In genomic region chr3:84595677-84596234, GRCm38 (mm10) we compare ENCODE assay signal across 11 mouse cellular contexts. TPM values are rescaled to one million over a fixed set of nuclear protein-coding genes. Genes with fewer than 3 reads are reported as not detected.
DNase-seq lines count a peak whose midpoint lies in the region; ATAC-seq and TF ChIP-seq lines count a peak whose summit lies in the region.
"Had no signal": no experiment of that assay in that cellular context is flagged by ENCODE, and none has a peak within 500 bp of the region (broad histone marks: within the 10 kb centered on the region; RNA-seq: fewer than 3 reads in every experiment).

No protein-coding gene starts in this region.

- H3K9ac ChIP-seq in heart, embryonic 13.5 days = no peak overlapping the region
- no peak overlapping the region for H3K9ac ChIP-seq in MEL (ENCODE audit: control insufficient read depth, low read depth, low read length, poor library complexity, severe bottlenecking)
- H3K9ac ChIP-seq in hindbrain, embryonic 14.5 days = no peak overlapping the region
- H3K9ac ChIP-seq in midbrain, embryonic 11.5 days (ENCODE audit: low read length) = no peak overlapping the region

- TF ChIP-seq EP300 in MEL (IDR thresholded peaks at IDR 0.05; ENCODE audit: low read depth in 1 of 2, low read length in 2 of 2) = no peak

- H3K4me2 ChIP-seq in heart, embryonic 13.5 days = peak overlapping the region; percentile 68
- peak overlapping the region; percentile 38 for H3K4me2 ChIP-seq in hindbrain, embryonic 14.5 days (replicated peaks)
- peak overlapping the region; percentile 36; the same call in 1 of the 2 replicates for H3K4me2 ChIP-seq in midbrain, embryonic 11.5 days

- H3K9me3 ChIP-seq in heart, embryonic 13.5 days = no peaks in the 10 kb centered on the region
- no peaks in the 10 kb centered on the region for H3K9me3 ChIP-seq in MEL (replicated peaks; ENCODE audit: insufficient read depth, low read length)
- no peaks in the 10 kb centered on the region for H3K9me3 ChIP-seq in hindbrain, embryonic 14.5 days (ENCODE audit: control insufficient read depth, low read length)
- H3K9me3 ChIP-seq in midbrain, embryonic 11.5 days (ENCODE audit: control insufficient read depth, low read length) = no peaks in the 10 kb centered on the region

- TF ChIP-seq POLR2A in MEL (IDR thresholded peaks at IDR 0.05; ENCODE audit: control insufficient read depth in 1 of 2, insufficient read depth in 1 of 2, low read depth in 1 of 2, low read length in 2 of 2, poor library complexity in 1 of 2) = no peak

- no peaks in the 10 kb centered on the region for H3K36me3 ChIP-seq in heart, embryonic 13.5 days
- H3K36me3 ChIP-seq in MEL (ENCODE audit: control insufficient read depth in 1 of 2, insufficient read depth in 2 of 2, low read length in 2 of 2) = peaks cover 0 to 6% of the 10 kb centered on the region in 2 experiments; a peak in 2 of 4 replicates
- no peaks in the 10 kb centered on the region for H3K36me3 ChIP-seq in hindbrain, embryonic 14.5 days (replicated peaks; ENCODE audit: control insufficient read depth, insufficient read depth)
- no peaks in the 10 kb centered on the region for H3K36me3 ChIP-seq in midbrain, embryonic 11.5 days (ENCODE audit: control insufficient read depth, insufficient read depth, low read length)

- H3K27ac ChIP-seq in heart, embryonic 13.5 days (replicated peaks) = no peak overlapping the region
- H3K27ac ChIP-seq in MEL (ENCODE audit: control insufficient read depth, low read depth, low read length) = no peak overlapping the region
- H3K27ac ChIP-seq in hindbrain, embryonic 14.5 days = no peak overlapping the region
- no peak overlapping the region for H3K27ac ChIP-seq in midbrain, embryonic 11.5 days (ENCODE audit: low read depth, low read length)

- H3K79me2 ChIP-seq in MEL (ENCODE audit: control insufficient read depth, insufficient read depth, low read length, poor library complexity) = no peaks in the 10 kb centered on the region

- H3K4me3 ChIP-seq in heart, embryonic 13.5 days = peak overlapping the region; percentile 45
- peak overlapping the region; percentile 36 to 71 for H3K4me3 ChIP-seq in MEL (ENCODE audit: control insufficient read depth in 1 of 2, insufficient read depth in 1 of 2, low read depth in 2 of 2, low read length in 2 of 2)
- H3K4me3 ChIP-seq in hindbrain, embryonic 14.5 days (replicated peaks; ENCODE audit: low read length) = no peak overlapping the region
- H3K4me3 ChIP-seq in midbrain, embryonic 11.5 days (ENCODE audit: low read depth, low read length) = no peak overlapping the region

- ATAC-seq in heart, embryonic 13.5 days (ENCODE audit: extremely low read depth, insufficient number of reproducible peaks, low FRiP score, low TSS enrichment) = no peak
- no peak for ATAC-seq in hindbrain, embryonic 14.5 days (ENCODE audit: low FRiP score)
- ATAC-seq in midbrain, embryonic 11.5 days (ENCODE audit: low FRiP score) = no peak
- ATAC-seq in inflammation-experienced regulatory T-cells, adult 6 months = no peak

- H3K4me1 ChIP-seq in heart, embryonic 13.5 days = peaks cover 18% of the 10 kb centered on the region
- peaks cover 1 to 7% of the 10 kb centered on the region in 2 experiments; a peak in 3 of 4 replicates for H3K4me1 ChIP-seq in MEL (ENCODE audit: control insufficient read depth in 1 of 2, insufficient read depth in 2 of 2, low read length in 2 of 2)
- H3K4me1 ChIP-seq in hindbrain, embryonic 14.5 days (replicated peaks; ENCODE audit: control insufficient read depth, insufficient read depth, low read length) = peaks cover 8% of the 10 kb centered on the region
- peaks cover 6% of the 10 kb centered on the region; the same call in 1 of the 2 replicates for H3K4me1 ChIP-seq in midbrain, embryonic 11.5 days (ENCODE audit: control insufficient read depth, insufficient read depth, low read length)

- no peak for TF ChIP-seq RAD21 in MEL (IDR thresholded peaks at IDR 0.05; ENCODE audit: low read depth, low read length)

- no peak for TF ChIP-seq CTCF in MEL (IDR thresholded peaks at IDR 0.05 in 2 of 3, conservative IDR thresholded peaks at IDR 0.05 in 1 of 3; ENCODE audit: control insufficient read depth in 1 of 3, insufficient read depth in 1 of 3, low read depth in 2 of 3, low read length in 3 of 3, poor library complexity in 1 of 3, severe bottlenecking in 1 of 3)

- peaks cover 16% of the 10 kb centered on the region; the same call in 1 of the 2 replicates for H3K27me3 ChIP-seq in heart, embryonic 13.5 days (replicated peaks)
- peaks cover 2 to 3% of the 10 kb centered on the region in 2 experiments; a peak in 3 of 4 replicates for H3K27me3 ChIP-seq in MEL (ENCODE audit: control insufficient read depth in 1 of 2, insufficient read depth in 2 of 2, low read length in 2 of 2)
- H3K27me3 ChIP-seq in hindbrain, embryonic 14.5 days (ENCODE audit: control insufficient read depth, insufficient read depth, low read length) = no peaks in the 10 kb centered on the region
- no peaks in the 10 kb centered on the region for H3K27me3 ChIP-seq in midbrain, embryonic 11.5 days (ENCODE audit: control insufficient read depth, insufficient read depth, low read length)

- WGBS in heart, embryonic 13.5 days = 39% methylated on average over 5 of the region's 5 CpGs
- 36% methylated on average over 5 of the region's 5 CpGs for WGBS in hindbrain, embryonic 14.5 days
- 46% methylated on average over 5 of the region's 5 CpGs for WGBS in midbrain, embryonic 11.5 days

- DNase-seq in heart, adult 8-10 months (ENCODE audit: low spot score) = no peak
- DNase-seq in MEL (ENCODE audit: low read depth, low spot score) = no peak
- no peak for DNase-seq in hindbrain, embryonic 14.5 days (ENCODE audit: low spot score)
- DNase-seq in midbrain, embryonic 11.5 days (ENCODE audit: low spot score, missing footprints) = no peak
- DNase-seq in urinary bladder, postnatal 25 days (ENCODE audit: low spot score) = no peak
- no peak for DNase-seq in kidney, postnatal 25 days
- DNase-seq: cerebellum, postnatal 36 days; gastrocnemius, postnatal 36 days had no signal

TF ChIP-seq in MEL, 35 proteins besides CTCF, POLR2A, EP300 and RAD21:
- TF ChIP-seq HCFC1 (IDR thresholded peaks at IDR 0.05; ENCODE audit: low read depth, low read length) (no peak), ZNF384 (IDR thresholded peaks at IDR 0.05; ENCODE audit: low read depth, low read length) (0 out of 2 replicates have a peak, but pooled peaks have one; percentile 17)

RNA-seq across cellular contexts. Expression of gene Tigd4, which starts 2.4 kb away (rescaled TPM):
- polyA plus RNA-seq in heart, embryonic 13.5 days (2015; fragmentation: Nextera tagmentation; extraction: Ambion mirVana) = 0.05 and 0.06 TPM in 2 replicates
- under 1 TPM in 2 of 4 experiments, not detected in 2; 0.09 to 0.11 TPM for total RNA-seq in heart, adult 8-10 months (2022)
- not detected in 2 replicates for total RNA-seq in MEL (2012; rRNA removed)
- not detected for polyA plus RNA-seq in MEL (2012; ENCODE audit: insufficient read depth in 1 of 2, insufficient read length in 2 of 2, low read depth in 1 of 2, low replicate concordance in 2 of 2, missing spikeins in 1 of 2)
- polyA plus RNA-seq in hindbrain, embryonic 14.5 days (2014; fragmentation: Nextera tagmentation; extraction: Ambion mirVana) = not detected in 2 replicates
- not detected in 2 replicates for polyA plus RNA-seq in midbrain, embryonic 11.5 days (2014; fragmentation: Nextera tagmentation; extraction: Ambion mirVana)
- not detected for polyA plus RNA-seq in inflammation-experienced regulatory T-cells, adult 6 months (2017; shearing (Covaris generic))
- polyA plus RNA-seq: C2C12 had no signal

RNA-seq across cellular contexts. Expression of gene Arfip1, which starts 13.3 kb away (rescaled TPM):
- 42.5 and 47.2 TPM in 2 replicates for polyA plus RNA-seq in heart, embryonic 13.5 days (2015; fragmentation: Nextera tagmentation; extraction: Ambion mirVana)
- total RNA-seq in heart, adult 8-10 months (2022) = 10 to 100 TPM; 10.5 to 16.7 (median 14.3) TPM
- total RNA-seq in MEL (2012; rRNA removed) = 12.5 and 14.8 TPM in 2 replicates
- polyA plus RNA-seq in MEL (2012; ENCODE audit: insufficient read depth in 1 of 2, insufficient read length in 2 of 2, low read depth in 1 of 2, low replicate concordance in 2 of 2, missing spikeins in 1 of 2) = 10 to 100 TPM in 1 of 2 experiments, not detected in 1; 15.4 TPM
- polyA plus RNA-seq in hindbrain, embryonic 14.5 days (2014; fragmentation: Nextera tagmentation; extraction: Ambion mirVana) = 27.1 and 27.9 TPM in 2 replicates
- 42.6 and 44.2 TPM in 2 replicates for polyA plus RNA-seq in midbrain, embryonic 11.5 days (2014; fragmentation: Nextera tagmentation; extraction: Ambion mirVana)
- 10 to 100 TPM; 39.9 to 47.8 (median 42.4) TPM for polyA plus RNA-seq in inflammation-experienced regulatory T-cells, adult 6 months (2017; shearing (Covaris generic))

Comparison
In these comparisons a context has a peak if more than half of its experiments do, and no peak if none do; other contexts are left out.
1. H3K4me3 ChIP-seq: peak in heart, embryonic 13.5 days (single experiment) and MEL (2 of 2); none in hindbrain, embryonic 14.5 days (single experiment) and midbrain, embryonic 11.5 days (single experiment).
2. Peak in every context shown above with its lines, with median percentiles within 50 percentile points of each other: H3K4me2 ChIP-seq.